Mouse (Mus musculus) liver, adult 2 months (tissue): ENCODE data around the gene Gm4312.
"Not testable (repeated sequence)": the region's sequence is repeated elsewhere in the genome, so short reads cannot be mapped to it uniquely, and the experiment has no call there.

Source experiments
- CTCF ChIP-seq: fragments of 200-500 bp; IDR thresholded peaks from 2 replicates; pipeline ENCODE4 v1.5.1; 2011; ENCODE audit warnings: low read depth, low read length, control low read depth
- POLR2A ChIP-seq: fragments of 200-500 bp; IDR thresholded peaks from 2 replicates; pipeline ENCODE4 v1.6.1; 2011; ENCODE audit warnings: low read length, control low read depth; ENCODE audit not compliant: insufficient read depth; ENCODE audit errors: extremely low read depth

GRCm38 (mm10) chr10:100345672-100346071 is 36.7 kb downstream of the Gm4312 start, which contains the start of gene Gm4303:
- not testable (repeated sequence) for TF ChIP-seq CTCF, POLR2A
